Mouse (Mus musculus): ENCODE measurements around the gene Knop1. TPM values are rescaled to one million over a fixed set of nuclear protein-coding genes. Genes with fewer than 3 reads are reported as not detected.
A peak's percentile ranks its signal among the peaks of the same experiment; 100 is the strongest.

The Knop1 gene
- polyA plus RNA-seq, 1 experiment from 2014 or later, result 91.4 TPM

DNA sequence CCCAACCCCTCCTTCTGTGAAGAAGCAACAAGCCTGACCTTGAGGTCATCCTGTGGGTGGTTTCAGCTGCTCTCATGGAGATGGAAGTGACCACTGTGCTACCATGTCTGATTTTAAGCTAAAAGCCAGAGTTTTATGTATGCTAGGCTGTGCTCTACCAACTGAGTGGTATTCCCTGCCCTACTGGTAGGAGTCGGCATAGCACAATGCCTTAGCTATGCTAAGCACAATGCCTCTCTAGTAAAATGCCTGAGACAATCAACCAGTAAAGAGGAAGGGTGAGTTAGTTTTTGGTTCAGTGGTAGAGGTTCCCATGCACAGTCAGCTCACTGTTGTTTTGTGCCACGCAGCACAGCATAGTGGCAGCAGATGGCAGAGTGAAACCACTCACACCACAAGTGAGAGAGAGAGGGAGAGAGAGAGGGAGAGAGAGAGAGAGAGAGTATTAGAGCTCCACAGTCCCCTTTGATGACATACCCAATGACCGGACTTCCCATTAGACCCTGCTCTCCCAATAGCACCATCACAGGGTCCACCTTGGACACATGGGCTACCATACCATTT is 23.5 kb upstream of the Knop1 start:
- Histone ChIP-seq H3K27ac (no peak overlapping the region), H3K4me1 (no peaks in the 10 kb centered on the region), H3K4me2 (no peak overlapping the region), H3K27me3 (replicated peaks) (no peaks in the 10 kb centered on the region), H3K9ac (no peak overlapping the region), H3K36me3 (no peaks in the 10 kb centered on the region), H3K9me3 (no peaks in the 10 kb centered on the region), H3K4me3 (replicated peaks) (no peak overlapping the region)
- 0 out of 2 replicates have a peak, but pooled peaks have one; percentile 38 for ATAC-seq (ENCODE audit: insufficient read depth, low FRiP score, low read depth)
- 80% methylated on average over 3 of the region's 3 CpGs for WGBS

DNA sequence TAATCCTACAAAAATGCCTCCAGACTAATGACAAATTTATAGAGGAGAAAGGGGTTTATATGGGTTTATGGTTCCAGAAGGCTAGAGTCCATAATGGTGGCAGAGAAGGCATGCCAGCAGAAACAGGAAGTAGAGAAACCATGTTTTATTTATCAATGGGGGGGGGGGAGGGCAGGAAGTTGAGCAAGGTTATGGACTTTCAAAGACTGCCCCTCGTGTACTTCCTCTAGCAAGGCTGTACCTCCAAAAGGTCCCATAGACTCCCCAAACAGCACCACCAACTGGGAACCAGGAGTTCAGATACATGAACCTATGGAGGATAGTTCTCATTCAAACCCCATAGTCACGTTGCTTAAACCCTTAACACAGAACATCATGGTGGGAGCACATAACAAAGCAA is 9.3 kb upstream of the Knop1 start:
- H3K36me3 ChIP-seq, result no peaks in the 10 kb centered on the region
- no peak overlapping the region for H3K9ac ChIP-seq
- no peaks in the 10 kb centered on the region for H3K4me1 ChIP-seq
- no peaks in the 10 kb centered on the region for H3K27me3 ChIP-seq (replicated peaks)
- H3K9me3 ChIP-seq, result no peaks in the 10 kb centered on the region
- no peak overlapping the region for H3K27ac ChIP-seq
- ATAC-seq (ENCODE audit: insufficient read depth, low FRiP score, low read depth), result no peak
- H3K4me2 ChIP-seq, result no peak overlapping the region
- 62% methylated on average over 2 of the region's 2 CpGs for WGBS
- no peak overlapping the region for H3K4me3 ChIP-seq (replicated peaks)

DNA sequence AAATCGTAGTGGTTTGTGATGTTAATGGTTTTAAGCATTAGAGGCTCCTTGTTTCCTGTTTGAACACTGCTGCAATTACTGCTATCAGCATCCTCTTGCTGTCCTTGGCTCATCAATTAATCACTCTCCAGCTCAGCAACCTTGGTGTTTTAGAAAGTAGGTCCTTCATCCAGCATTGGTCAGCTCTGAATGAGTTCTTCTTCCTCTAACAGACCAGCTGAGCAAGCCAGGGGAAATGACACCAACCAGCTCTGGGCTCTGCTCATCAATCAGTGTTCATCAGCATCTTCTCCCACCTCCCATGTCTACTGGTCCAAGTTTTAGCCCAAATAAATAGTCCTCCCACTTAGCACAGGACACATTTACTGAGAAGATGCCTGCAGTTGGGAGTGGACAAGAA is 2.6 kb upstream of the Knop1 start:
- no peak overlapping the region for H3K9ac ChIP-seq
- no peak overlapping the region for H3K27ac ChIP-seq
- no peaks in the 10 kb centered on the region for H3K36me3 ChIP-seq
- no peak overlapping the region for H3K4me2 ChIP-seq
- H3K27me3 ChIP-seq (replicated peaks), result no peaks in the 10 kb centered on the region
- H3K9me3 ChIP-seq, result no peaks in the 10 kb centered on the region
- H3K4me3 ChIP-seq (replicated peaks), result no peak overlapping the region
- WGBS, result 84% methylated on average over 1 of the region's 1 CpGs
- no peak for ATAC-seq (ENCODE audit: insufficient read depth, low FRiP score, low read depth)
- peaks cover 5% of the 10 kb centered on the region; the same call in 1 of the 2 replicates for H3K4me1 ChIP-seq

DNA sequence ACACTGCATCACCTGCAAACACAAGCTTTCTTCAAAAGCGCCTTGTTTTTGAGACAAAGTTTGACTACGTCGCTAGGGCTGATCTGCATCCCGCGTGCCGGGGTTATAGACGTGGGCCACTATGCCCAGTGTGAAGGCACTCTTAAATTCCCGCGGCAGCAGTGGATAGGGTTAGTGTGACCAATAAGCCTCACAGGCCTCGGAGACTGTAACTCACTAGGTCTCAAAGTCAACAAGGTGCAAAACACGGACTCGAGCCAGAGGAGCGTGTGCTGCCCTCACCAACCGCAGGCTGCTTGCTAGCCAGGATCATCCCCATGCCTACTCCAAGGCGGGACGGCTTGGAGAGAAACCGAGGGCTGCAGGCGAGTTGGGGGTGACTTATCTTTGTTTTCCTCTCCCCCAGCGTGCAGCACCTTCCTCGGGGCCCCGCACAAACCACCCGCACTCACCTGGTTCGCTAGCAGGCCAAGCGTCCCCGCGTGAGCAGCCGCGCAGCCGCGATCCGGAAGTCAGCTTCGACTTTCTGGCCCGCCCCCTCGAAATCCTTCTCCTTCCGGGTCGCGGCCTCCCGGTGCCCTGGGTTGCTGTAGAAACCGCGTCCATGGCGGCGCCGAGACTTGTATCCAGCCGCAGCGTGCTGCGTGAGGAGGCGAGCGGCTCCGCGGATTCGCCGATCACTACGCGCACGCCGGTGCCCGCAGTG is 730 bp downstream of the Knop1 start, which contains the start of gene Iqck:
TSS of gene Iqck (plus strand) at position 582 of the 706 bp plus-strand sequence.
- H3K9ac ChIP-seq, result peak within 1 kb of the TSS; percentile 54
- peaks cover 9% of the 10 kb centered on the region; the same call in 1 of the 2 replicates for H3K4me1 ChIP-seq
- H3K4me2 ChIP-seq, result peak within 1 kb of the TSS; percentile 70
- ATAC-seq (ENCODE audit: insufficient read depth, low FRiP score, low read depth), result peak; percentile 95
- H3K27ac ChIP-seq, result peak within 1 kb of the TSS; percentile 73
- H3K4me3 ChIP-seq (replicated peaks), result peak within 1 kb of the TSS; percentile 86
- H3K27me3 ChIP-seq (replicated peaks), result no peaks in the 10 kb centered on the region
- no peaks in the 10 kb centered on the region for H3K9me3 ChIP-seq
- under 1% methylated on average over 57 of the region's 57 CpGs for WGBS
- peaks cover 20% of the 10 kb centered on the region; the same call in 1 of the 2 replicates for H3K36me3 ChIP-seq

DNA sequence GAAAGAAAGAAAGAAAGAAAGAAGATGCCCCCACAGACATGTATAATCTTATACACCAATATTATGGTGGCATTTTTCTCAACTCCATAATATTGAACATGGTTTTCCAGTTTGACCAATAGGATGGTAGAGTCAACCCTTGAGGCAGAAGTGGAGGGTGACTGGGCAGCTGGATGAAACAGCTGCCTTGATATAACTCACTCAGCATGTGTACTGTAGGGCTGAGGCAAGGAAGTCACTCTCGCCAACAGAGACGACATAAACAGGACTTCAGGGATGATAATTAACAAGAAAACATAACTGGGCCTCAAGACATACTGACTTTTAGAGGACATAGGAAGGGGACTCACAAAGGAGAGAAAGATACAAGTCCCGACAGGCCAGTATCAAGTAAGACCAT is 1.4 kb downstream of the Knop1 start:
- Histone ChIP-seq H3K36me3 (peaks cover 21% of the 10 kb centered on the region; the same call in 1 of the 2 replicates), H3K4me3 (replicated peaks) (peak overlapping the region; percentile 86), H3K9me3 (no peaks in the 10 kb centered on the region), H3K27ac (no peak overlapping the region), H3K27me3 (replicated peaks) (no peaks in the 10 kb centered on the region), H3K4me2 (peak overlapping the region; percentile 70), H3K4me1 (peaks cover 16% of the 10 kb centered on the region), H3K9ac (peak overlapping the region; percentile 54; the same call in 1 of the 2 replicates)
- whole genome bisulfite sequencing, result 11% methylated on average over 3 of the region's 3 CpGs
- ATAC-seq (ENCODE audit: insufficient read depth, low FRiP score, low read depth), result no peak

DNA sequence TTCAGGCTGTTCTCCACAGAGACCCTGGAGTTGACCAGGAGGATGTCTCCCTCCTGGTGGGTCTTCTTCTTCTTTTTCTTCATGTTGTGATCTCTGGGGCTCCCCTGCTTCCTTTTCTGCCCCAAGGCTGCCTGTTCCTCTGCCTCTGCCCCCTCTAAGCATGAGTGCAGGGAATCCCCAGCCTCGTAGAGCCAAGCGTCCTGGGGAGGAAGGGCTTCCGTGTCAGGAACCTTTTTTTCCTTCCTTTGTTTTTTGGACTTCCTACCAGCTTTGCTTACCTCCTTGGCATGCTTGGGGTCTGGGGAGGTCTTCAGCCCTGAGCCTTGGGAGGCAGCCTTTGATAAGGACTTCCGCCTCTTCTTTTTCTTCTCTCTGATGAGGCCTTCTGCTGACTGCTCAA is 3.4 kb downstream of the Knop1 start:
- peaks cover 30% of the 10 kb centered on the region for H3K36me3 ChIP-seq
- peaks cover 24% of the 10 kb centered on the region for H3K4me1 ChIP-seq
- no peak overlapping the region for H3K4me2 ChIP-seq
- no peak overlapping the region for H3K9ac ChIP-seq
- H3K27ac ChIP-seq, result no peak overlapping the region
- 82% methylated on average over 4 of the region's 4 CpGs for WGBS
- no peaks in the 10 kb centered on the region for H3K27me3 ChIP-seq (replicated peaks)
- ATAC-seq (ENCODE audit: insufficient read depth, low FRiP score, low read depth), result no peak
- no peak overlapping the region for H3K4me3 ChIP-seq (replicated peaks)
- no peaks in the 10 kb centered on the region for H3K9me3 ChIP-seq

DNA sequence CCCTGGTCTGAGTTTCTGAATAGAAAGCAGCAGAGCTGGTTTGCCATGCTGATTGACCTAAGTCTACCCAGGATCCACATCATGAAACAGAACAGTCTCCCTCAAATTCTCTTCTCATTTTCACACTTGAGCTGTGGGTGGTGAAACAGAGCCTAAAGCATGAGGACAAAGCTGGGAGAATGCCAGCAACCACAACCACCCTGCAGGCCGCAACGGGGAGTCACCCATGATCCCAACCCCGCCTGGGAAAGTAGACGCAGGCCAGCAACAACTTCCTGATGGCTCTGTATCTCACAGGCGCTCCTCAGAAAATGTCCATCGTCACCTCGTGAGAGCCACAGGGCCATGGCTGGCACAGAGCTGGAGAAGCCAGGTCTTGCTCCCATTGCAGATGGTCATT is 4.5 kb downstream of the Knop1 start:
- WGBS, result 83% methylated on average over 7 of the region's 7 CpGs
- Histone ChIP-seq H3K9me3 (no peaks in the 10 kb centered on the region), H3K27ac (no peak overlapping the region), H3K4me2 (no peak overlapping the region), H3K4me3 (replicated peaks) (no peak overlapping the region), H3K36me3 (peaks cover 37% of the 10 kb centered on the region), H3K27me3 (replicated peaks) (no peaks in the 10 kb centered on the region), H3K4me1 (peaks cover 24% of the 10 kb centered on the region), H3K9ac (no peak overlapping the region)
- ATAC-seq (ENCODE audit: insufficient read depth, low FRiP score, low read depth), result no peak

DNA sequence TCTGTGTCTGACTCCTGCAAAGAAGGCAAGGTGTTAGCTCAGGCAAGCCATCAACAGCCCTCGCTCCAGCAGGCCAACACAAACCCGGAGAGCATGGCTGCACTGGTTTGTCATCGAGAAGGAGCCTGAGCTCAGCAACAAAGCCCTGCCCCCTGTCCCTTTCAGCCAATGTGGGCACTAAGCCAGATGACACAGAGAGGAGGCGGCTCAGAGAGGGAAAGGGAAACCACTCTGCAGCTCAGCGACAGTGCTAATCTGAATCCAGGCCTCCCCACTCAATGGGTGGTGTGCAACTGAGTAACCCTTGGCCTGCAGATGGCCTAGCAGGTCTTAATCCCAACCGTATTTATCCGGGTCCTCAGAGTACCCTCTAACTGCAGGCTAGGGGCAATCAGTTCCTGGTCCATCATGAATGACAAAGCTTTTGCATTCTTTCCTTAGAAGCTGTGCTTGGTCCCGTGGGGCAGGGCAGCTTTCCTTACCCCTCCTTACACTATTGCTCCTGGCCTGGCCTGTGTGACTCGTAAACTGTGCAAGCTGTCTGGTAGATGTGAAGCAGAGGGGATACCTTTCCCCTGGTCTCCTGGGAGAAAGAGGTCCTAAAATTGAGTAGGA is 5.3 kb downstream of the Knop1 start:
- no peak overlapping the region for H3K27ac ChIP-seq
- no peak overlapping the region for H3K9ac ChIP-seq
- H3K36me3 ChIP-seq, result peaks cover 45% of the 10 kb centered on the region
- no peaks in the 10 kb centered on the region for H3K27me3 ChIP-seq (replicated peaks)
- no peak for ATAC-seq (ENCODE audit: insufficient read depth, low FRiP score, low read depth)
- H3K4me1 ChIP-seq, result peaks cover 24% of the 10 kb centered on the region
- WGBS, result 78% methylated on average over 9 of the region's 9 CpGs
- 0 out of 2 replicates have a peak overlapping the region, but pooled peaks have one; percentile 1 for H3K4me3 ChIP-seq (replicated peaks)
- H3K4me2 ChIP-seq, result no peak overlapping the region
- H3K9me3 ChIP-seq, result no peaks in the 10 kb centered on the region

DNA sequence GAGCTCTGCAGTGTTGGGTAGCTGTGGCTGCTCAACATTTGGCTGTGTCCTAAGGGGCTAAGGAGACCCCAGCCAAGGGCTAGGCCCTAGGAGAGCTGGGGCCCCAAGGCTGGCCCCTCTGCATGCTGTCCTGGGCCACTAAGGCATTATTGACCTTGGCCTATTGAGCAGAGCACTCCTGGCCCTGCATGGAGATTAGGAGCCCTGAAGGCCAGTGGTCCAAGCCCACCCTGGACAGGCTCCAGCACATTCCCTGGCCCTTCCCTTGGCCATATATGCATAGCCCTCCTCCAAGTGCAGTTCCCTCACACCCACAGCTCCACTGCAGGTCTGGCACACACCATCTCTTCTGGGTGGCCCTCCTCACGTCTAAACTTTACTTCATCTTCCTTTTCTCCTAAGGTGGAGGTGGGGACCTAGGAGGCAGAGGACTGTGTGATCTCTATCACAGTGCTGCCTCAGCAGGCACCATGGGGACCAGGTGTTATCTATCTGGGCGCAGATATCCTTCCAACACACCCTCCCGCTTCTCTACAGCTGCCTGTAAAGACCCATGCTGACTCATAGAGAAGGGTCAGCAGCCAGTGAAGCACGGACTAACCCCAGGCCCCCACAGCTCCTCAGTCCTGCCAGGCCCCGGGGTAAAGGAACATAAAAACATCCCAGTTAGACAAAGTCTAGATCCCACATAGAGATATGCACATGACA is 6.4 kb downstream of the Knop1 start:
- ATAC-seq (ENCODE audit: insufficient read depth, low FRiP score, low read depth), result no peak
- Histone ChIP-seq H3K36me3 (peaks cover 56% of the 10 kb centered on the region), H3K9ac (no peak overlapping the region)

DNA sequence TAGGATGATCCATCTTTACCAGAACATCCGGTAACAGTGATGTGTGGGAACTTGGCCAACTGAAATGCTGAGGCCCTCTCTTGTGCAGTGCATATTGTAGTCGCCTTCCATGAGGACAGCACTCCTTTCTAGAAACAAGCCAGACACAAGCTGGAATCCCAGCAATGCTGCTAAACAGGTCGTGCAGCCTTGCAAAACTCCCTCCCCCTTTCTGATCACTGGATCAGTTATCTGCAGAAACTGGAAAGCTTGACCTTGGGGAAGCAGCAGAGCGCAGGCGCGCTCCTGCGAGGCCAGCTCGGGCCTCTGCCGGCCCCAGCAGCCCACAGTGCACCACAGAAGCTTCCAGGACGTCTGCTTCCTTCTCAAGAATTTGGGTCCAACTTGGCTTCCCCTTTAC is 7.3 kb downstream of the Knop1 start:
- WGBS, result 60% methylated on average over 10 of the region's 10 CpGs
- Histone ChIP-seq H3K4me2 (no peak overlapping the region), H3K4me3 (replicated peaks) (no peak overlapping the region), H3K36me3 (peaks cover 65% of the 10 kb centered on the region), H3K9ac (no peak overlapping the region), H3K4me1 (peaks cover 19% of the 10 kb centered on the region), H3K9me3 (no peaks in the 10 kb centered on the region), H3K27me3 (replicated peaks) (no peaks in the 10 kb centered on the region), H3K27ac (peak overlapping the region; percentile 57)
- ATAC-seq (ENCODE audit: insufficient read depth, low FRiP score, low read depth), result peak; percentile 68

More for the DNA sequence above, 6.4 kb downstream of the Knop1 start:
- Histone ChIP-seq H3K4me2 (no peak overlapping the region), H3K4me3 (replicated peaks) (no peak overlapping the region), H3K9me3 (no peaks in the 10 kb centered on the region), H3K27me3 (replicated peaks) (no peaks in the 10 kb centered on the region), H3K4me1 (peaks cover 24% of the 10 kb centered on the region), H3K27ac (peak overlapping the region; percentile 57)
- 67% methylated on average over 5 of the region's 5 CpGs for WGBS

DNA sequence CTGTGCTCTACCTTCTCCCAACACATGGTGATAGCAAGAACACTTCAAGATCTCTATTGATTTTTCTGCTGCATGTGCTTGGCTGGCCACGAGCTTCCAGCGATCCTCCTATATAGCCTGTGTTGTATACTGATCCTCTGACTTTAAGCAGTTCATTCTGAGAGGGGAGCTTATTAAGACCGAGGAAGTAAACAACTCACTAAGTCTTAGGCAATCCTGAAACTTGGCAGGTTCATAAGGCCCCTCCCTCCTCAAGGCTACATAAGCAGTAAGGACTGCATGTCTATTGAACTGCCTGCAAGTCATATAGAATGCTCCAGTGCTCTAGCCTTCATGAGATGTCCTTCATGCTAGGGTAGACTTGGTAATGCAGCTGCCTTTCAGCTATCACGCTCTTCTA is 9.7 kb downstream of the Knop1 start:
- WGBS, result 84% methylated on average over 4 of the region's 4 CpGs

More for the DNA sequence above, 9.7 kb downstream of the Knop1 start:
- Histone ChIP-seq H3K27me3 (replicated peaks) (no peaks in the 10 kb centered on the region), H3K9me3 (no peaks in the 10 kb centered on the region), H3K4me1 (peaks cover 19% of the 10 kb centered on the region), H3K27ac (no peak overlapping the region), H3K9ac (no peak overlapping the region), H3K36me3 (peaks cover 64% of the 10 kb centered on the region), H3K4me3 (replicated peaks) (no peak overlapping the region), H3K4me2 (no peak overlapping the region)
- no peak for ATAC-seq (ENCODE audit: insufficient read depth, low FRiP score, low read depth)

Measured in stomach, embryonic 15.5 days (tissue).